Mouse (Mus musculus) thymus, postnatal 14 days (tissue): ENCODE measurements around the gene Pdpn.

ENCODE experiments used
- DNase-seq: peaks from one replicate; pipeline ENCODE4 v3.0.0; 2021

The Pdpn gene

GRCm38 (mm10) chr4:143298431-143299315, 691 bp downstream of the Pdpn start:
- DNase-seq: no peak

DNA sequence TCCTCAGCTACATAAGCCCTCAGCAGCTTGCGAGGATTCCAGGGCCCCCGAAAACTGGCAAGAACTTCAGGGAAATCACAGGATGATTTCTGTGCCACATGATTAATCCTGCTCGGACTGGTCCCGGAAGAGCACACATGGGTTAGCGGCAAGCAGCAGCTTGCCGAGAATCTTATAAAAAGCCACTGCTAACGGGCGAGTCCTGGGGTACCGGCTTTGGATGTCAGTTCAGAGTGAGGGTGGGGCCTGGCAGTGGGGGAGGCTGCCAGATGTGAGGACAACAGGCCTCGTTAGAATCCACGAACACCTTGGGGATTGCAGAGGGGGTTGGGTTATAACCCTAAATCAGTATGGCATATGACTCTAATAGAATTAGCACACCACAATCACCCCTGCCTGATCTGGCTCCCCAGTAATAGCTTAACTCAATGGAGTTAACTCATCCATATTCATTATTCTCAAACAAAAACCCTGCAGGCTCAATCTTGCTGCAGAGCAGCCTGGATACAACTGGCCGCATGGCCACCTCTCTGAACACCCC, 2.3 kb downstream of the Pdpn start:
- no peak for DNase-seq

- no peak for DNase-seq
Measured at GRCm38 (mm10) chr4:143296153-143296552, 3.2 kb downstream of the Pdpn start.

GRCm38 (mm10) chr4:143294324-143294723, 5.0 kb downstream of the Pdpn start:
- no peak for DNase-seq

GRCm38 (mm10) chr4:143288880-143289279, 10.5 kb downstream of the Pdpn start:
- DNase-seq: no peak

- DNase-seq: no peak
Measured at GRCm38 (mm10) chr4:143288473-143288872, 10.9 kb downstream of the Pdpn start.

DNA sequence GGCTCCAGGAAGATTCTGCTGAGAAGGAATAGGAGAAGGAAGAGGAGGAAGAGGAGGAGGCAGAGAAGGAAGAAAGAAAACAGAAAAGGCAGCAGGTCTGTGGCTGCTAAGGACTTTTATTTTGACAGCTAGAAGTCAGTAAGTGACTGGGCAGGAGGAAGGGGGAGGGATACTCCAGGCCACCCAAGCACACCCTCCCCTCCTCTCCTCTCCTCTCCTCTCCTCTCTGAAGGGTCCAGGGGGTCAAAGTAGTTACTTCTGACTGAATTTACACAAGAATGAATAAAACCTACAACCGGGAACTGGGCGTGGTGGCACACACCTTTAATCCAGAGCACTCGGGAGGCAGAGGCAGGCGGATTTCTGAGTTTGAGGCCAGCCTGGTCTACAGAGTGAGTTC, 12.3 kb downstream of the Pdpn start:
- DNase-seq: no peak

DNA sequence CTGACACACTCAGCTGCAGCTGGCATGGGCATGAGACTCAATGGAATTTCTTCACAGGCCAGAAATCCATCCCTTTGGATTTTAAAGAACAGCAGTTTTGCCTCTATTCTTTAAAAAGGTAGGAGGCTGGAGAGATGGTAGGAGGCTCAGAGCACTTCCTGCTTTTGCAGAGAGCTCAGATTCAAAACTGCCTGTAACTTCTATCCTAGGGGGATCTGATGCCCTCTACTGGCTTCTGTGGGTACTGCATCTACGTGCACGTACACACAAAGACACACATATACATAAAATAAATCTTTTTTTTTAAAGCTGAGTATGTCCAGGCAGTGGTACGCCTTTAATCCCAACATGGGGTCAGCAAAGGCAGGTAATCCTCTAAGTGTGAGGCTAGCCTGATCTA, 19.2 kb downstream of the Pdpn start:
- DNase-seq: peak; percentile 16

- no peak for DNase-seq
Measured at GRCm38 (mm10) chr4:143279661-143280060, 19.7 kb downstream of the Pdpn start.

GRCm38 (mm10) chr4:143279016-143279415, 20.3 kb downstream of the Pdpn start:
- DNase-seq: no peak

DNA sequence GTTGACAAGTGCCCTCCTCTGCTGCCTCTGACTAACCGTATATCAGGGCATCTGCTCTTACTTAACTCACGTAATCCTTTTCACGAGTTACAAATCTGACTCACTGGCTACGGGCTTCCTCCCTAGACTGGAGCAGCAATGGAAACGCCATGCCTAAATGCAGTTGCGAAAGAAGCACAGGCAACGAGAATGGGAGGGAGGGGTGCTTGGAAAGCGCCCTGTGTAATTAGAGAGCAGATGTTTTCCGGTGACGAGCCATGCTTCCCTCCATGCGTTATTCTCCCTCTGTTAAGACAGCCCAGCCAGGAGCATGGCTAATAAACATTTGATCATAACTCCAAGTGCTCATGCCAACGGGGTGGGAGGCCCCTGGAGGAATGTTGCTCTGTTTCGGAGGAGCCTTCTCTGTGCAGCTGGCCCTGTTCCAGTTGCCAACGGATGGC, 20.9 kb downstream of the Pdpn start:
- no peak for DNase-seq

GRCm38 (mm10) chr4:143277319-143277718, 22.0 kb downstream of the Pdpn start:
- DNase-seq: no peak

DNA sequence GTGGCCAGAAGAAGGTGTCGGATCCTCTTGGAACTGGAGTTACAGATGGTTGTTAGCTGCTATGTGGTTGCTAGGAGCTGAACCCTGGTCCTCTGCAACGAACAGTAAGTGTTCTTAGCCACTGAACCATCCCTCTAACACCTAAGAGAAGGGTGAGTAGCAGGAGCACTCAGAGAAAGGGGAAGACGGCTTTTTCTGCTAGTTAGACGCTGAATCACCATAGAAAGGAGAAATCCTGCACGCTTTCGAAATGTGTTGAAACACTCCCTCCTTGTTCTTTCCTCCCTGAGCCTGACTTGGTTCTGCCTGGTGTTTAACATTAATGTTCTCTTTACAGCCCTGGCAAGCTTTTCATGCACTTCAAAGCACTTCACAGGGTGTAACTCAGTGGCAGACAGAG, 27.8 kb downstream of the Pdpn start:
- no peak for DNase-seq

- no peak for DNase-seq
Measured at GRCm38 (mm10) chr4:143270903-143271302, 28.5 kb downstream of the Pdpn start.

DNA sequence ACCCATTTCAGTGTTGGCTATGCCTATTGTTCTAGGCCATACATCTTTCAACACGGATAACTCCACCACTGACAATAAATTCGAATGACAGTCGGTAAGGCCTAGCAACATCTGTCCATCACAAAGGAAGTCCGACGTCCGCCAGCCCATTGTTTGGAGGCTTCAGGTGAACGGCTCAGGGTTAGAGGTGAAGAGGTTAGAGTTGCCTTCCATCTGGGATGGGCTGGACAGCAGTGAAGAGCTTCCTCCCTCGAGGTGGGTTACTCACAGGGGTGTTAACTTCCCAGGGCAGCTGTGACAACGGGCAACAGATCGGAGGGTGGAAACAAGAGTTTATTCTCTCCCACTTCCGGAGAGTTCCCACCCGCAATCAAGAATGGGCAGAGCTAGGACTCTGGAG, 36.7 kb downstream of the Pdpn start:
- DNase-seq: no peak

GRCm38 (mm10) chr4:143259718-143260349, 39.5 kb downstream of the Pdpn start:
- no peak for DNase-seq

GRCm38 (mm10) chr4:143258517-143258916, 40.8 kb downstream of the Pdpn start:
- peak; percentile 60 for DNase-seq

DNA sequence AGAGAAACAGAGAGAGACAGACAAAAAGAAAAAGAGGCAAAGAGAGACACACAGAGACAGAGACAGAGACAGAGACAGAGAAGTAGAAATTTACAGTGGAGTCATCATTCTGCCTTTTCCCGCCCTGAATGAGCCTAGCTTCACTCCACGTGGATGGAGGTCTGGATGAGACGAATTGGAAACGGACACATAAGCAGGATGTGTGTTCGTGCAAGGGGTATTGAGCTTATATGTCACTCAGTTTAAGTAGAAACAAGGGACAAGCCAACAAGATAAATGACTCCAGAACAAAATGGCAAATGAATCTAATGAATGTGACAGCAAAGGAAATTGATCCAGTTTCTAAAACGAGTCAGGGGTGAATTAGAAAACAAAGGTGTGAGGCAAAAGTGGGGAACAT, 41.4 kb downstream of the Pdpn start:
- DNase-seq: no peak

- DNase-seq: no peak
Measured at GRCm38 (mm10) chr4:143255541-143255940, 43.8 kb downstream of the Pdpn start.

GRCm38 (mm10) chr4:143253356-143253755, 46.0 kb downstream of the Pdpn start:
- DNase-seq: no peak

GRCm38 (mm10) chr4:143248050-143248449, 51.3 kb downstream of the Pdpn start:
- DNase-seq: peak; percentile 37

- DNase-seq: no peak
Measured at GRCm38 (mm10) chr4:143241294-143241693, 58.1 kb downstream of the Pdpn start.

- no peak for DNase-seq
Measured at GRCm38 (mm10) chr4:143239615-143240201, 59.7 kb downstream of the Pdpn start.

DNA sequence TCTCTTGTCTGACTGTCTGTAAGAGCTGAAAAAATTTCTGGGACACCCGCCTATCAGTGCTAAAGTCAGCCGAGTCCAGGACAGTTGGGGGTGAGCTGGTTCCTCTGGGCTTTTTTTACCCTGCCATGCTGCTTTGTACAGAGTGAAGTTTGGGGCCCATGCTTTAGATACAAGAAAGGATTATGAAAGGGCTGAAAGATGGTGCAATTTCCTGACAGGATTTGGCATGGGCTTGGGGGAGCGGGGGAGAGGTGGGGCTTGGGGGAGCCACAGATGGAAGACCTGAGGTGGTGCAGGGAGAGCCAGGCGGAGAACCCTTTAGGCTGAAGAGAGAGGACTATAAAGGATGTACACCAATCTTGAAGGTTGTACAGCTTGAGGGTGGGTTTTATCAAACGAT, 60.2 kb downstream of the Pdpn start:
- no peak for DNase-seq
